Mouse (Mus musculus) cerebellum, adult 2 months (tissue): ENCODE results near the gene Ccn6. TPM values are rescaled to one million over a fixed set of nuclear protein-coding genes. Genes with fewer than 3 reads are reported as not detected.

Experiments
- DNase-seq, 2 experiments: peaks; one replicate each; pipeline ENCODE4 v3.0.0; 2021
- H3K27ac ChIP-seq: fragments of 200-500 bp; 2 replicates; pipeline ENCODE4 v1.5.1; 2012; ENCODE audit warnings: low read length, control low read depth, inconsistent platforms; ENCODE audit not compliant: insufficient read depth
- H3K27me3 ChIP-seq: fragments of 200-500 bp; 2 replicates; pipeline ENCODE4 v1.6.1; 2012; ENCODE audit warnings: inconsistent platforms, mild to moderate bottlenecking, low read length, moderate library complexity; ENCODE audit not compliant: control insufficient read depth, insufficient read depth
- H3K4me1 ChIP-seq: fragments of 200-500 bp; 2 replicates; pipeline ENCODE4 v1.6.1; 2011; ENCODE audit warnings: low read length; ENCODE audit not compliant: control insufficient read depth, insufficient read depth
- H3K4me3 ChIP-seq: fragments of 200-500 bp; replicated peaks from 2 replicates; pipeline ENCODE3; 2011; ENCODE audit warnings: mild to moderate bottlenecking, low read depth, low read length, control low read depth; ENCODE audit not compliant: insufficient read depth
- CTCF ChIP-seq: fragments of 200-500 bp; IDR thresholded peaks from 2 replicates; pipeline ENCODE4 v1.5.1; 2011; ENCODE audit warnings: low read depth, mild to moderate bottlenecking, control low read depth, low read length, moderate library complexity, borderline replicate concordance; ENCODE audit not compliant: insufficient read depth
- POLR2A ChIP-seq: fragments of 200-500 bp; IDR thresholded peaks from 2 replicates; pipeline ENCODE4 v1.6.1; 2011; ENCODE audit warnings: low read length, control low read depth, borderline replicate concordance; ENCODE audit not compliant: insufficient read depth
- WGBS: fragments of 180-500 bp; shearing (Covaris S2); methylation state at CpG from one replicate; pipeline ENCODE4 v1.1.7; 2018; 5-methylcytosine and 5-hydroxymethylcytosine counted together
- polyA plus RNA-seq: library from polyadenylated mRNA; depleted of rRNA; stranded (reverse); fragments of >200 nt; gene quantifications from 2 replicates; pipeline ENCODE4 v1.2.3, GENCODE M21; 2012; rRNA removed

The Ccn6 gene
- polyA plus RNA-seq, 1 experiment: 0.21 TPM

DNA sequence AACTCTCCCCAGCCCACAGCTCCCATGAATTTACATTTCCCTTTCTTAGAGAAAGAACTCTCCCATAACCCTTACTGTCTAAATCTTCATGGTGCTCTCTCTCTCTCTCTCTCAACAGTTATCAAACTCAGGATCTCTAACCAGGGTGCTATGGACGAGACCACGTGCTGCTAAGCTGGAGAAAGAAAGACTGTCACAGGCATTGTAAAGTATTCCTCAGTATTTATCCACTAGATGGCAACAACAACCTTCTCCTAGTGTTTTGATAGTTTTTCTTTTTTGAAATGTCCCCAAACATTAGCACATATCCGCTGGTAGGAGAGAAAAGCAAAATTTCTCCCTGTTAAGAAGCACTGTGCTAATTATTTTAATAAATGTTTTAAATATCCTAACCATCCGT lies 42.2 kb downstream of the Ccn6 start:
- TF ChIP-seq CTCF (no peak), POLR2A (no peak)
- DNase-seq: no peak
- Histone ChIP-seq H3K27me3 (no peaks in the 10 kb centered on the region), H3K4me1 (no peaks in the 10 kb centered on the region), H3K27ac (no peak overlapping the region), H3K4me3 (no peak overlapping the region)
- WGBS: 33% methylated on average over 4 of the region's 4 CpGs

DNA sequence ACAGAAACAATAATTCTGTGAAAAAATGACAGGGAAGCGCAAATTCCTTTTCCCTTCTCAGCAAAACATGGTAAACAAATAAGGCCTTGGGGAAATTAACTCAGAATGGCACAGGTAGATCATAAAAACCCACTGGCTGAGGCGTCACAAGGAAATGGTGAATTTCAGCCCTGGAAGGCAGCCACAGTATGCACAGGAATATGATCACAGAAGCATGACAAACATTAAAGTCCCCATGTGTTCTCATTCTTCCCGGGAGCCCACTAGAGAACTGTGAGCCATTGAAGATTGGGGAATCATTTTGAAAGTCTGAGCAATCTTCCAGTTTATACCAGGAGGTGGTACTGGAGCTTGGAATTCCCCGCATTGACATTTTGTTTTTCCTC lies 54.1 kb downstream of the Ccn6 start:
- Histone ChIP-seq H3K4me3 (no peak overlapping the region), H3K27me3 (no peaks in the 10 kb centered on the region), H3K4me1 (no peaks in the 10 kb centered on the region), H3K27ac (no peak overlapping the region)
- no peak for TF ChIP-seq POLR2A
- 50% methylated on average over 4 of the region's 4 CpGs for WGBS
- no peak for DNase-seq

DNA sequence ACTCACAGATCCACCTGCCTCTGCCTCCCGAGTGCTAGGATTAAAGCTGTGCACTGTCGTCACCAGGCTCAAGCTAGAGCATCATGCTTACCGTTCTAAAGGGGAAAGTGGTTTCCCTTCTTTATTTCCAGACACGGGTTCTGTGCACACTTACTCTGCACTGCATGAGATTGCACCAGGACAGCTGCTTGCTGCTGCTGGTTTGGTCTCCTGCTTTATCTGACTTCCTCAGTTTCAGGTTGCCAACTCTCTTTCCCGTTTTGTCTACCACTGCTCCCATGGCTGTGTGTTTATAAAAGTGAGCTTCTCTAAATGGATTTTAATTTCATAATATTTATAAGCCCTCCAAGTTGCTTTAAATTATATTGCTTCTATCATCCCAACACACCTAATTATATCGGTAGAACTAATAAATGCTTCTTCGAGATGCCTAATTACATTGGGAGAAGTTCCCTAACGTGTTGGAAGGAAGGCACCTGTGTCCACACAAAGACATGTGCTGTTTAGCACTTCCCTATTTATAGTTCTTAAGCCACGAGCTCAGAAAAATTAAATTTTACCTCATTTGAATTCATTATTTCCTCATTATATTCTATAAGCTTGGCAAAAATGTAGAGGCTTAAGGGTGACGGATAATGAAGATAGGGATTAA lies 54.6 kb downstream of the Ccn6 start:
- no peak for TF ChIP-seq CTCF
- no peak for TF ChIP-seq POLR2A

GRCm38 (mm10) chr10:39106935-39107334 lies 56.7 kb downstream of the Ccn6 start:
- TF ChIP-seq POLR2A: no peak
- TF ChIP-seq CTCF: no peak
- 58% methylated on average over 4 of the region's 4 CpGs for WGBS
- DNase-seq: no peak
- H3K27me3 ChIP-seq: no peaks in the 10 kb centered on the region
- no peak overlapping the region for H3K27ac ChIP-seq
- no peak overlapping the region for H3K4me3 ChIP-seq
- no peaks in the 10 kb centered on the region for H3K4me1 ChIP-seq

More for the DNA sequence above, 54.6 kb downstream of the Ccn6 start:
- WGBS: 76% methylated on average over 10 of the region's 10 CpGs
- DNase-seq: no peak
- H3K4me3 ChIP-seq: no peak overlapping the region
- no peaks in the 10 kb centered on the region for H3K4me1 ChIP-seq
- no peak overlapping the region for H3K27ac ChIP-seq
- H3K27me3 ChIP-seq: no peaks in the 10 kb centered on the region

DNA sequence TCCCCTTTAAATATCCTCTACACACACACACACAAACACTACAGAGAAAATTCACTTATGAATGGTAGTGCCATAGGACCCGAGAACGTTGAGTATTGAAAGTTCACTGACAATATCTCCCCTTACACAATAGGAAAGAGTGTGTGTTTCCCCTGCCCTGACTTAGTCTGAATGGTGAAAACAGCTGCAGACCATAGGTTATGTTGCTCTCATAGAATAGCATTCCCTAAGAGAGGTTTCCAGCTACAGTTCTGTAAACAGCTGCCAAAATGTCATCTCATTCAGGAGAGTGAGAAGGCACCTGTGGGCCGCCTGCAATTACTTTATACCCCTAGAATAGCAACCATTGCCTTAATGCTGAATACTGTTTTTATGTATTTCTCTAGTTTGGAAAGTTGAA lies 57.2 kb downstream of the Ccn6 start:
- no peaks in the 10 kb centered on the region for H3K4me1 ChIP-seq
- TF ChIP-seq CTCF: no peak
- TF ChIP-seq POLR2A: no peak
- 57% methylated on average over 3 of the region's 3 CpGs for WGBS
- no peak overlapping the region for H3K4me3 ChIP-seq
- H3K27me3 ChIP-seq: no peaks in the 10 kb centered on the region
- DNase-seq: no peak
- H3K27ac ChIP-seq: no peak overlapping the region

GRCm38 (mm10) chr10:39104803-39105449 lies 58.7 kb downstream of the Ccn6 start:
- Histone ChIP-seq H3K4me1 (no peaks in the 10 kb centered on the region), H3K27ac (no peak overlapping the region), H3K4me3 (no peak overlapping the region), H3K27me3 (no peaks in the 10 kb centered on the region)
- TF ChIP-seq CTCF (no peak), POLR2A (no peak)
- no peak for DNase-seq
- 89% methylated on average over 8 of the region's 8 CpGs for WGBS

Other genes starting within 250 kb of the Ccn6 start
- 2.1 and 3.2 TPM in 2 replicates for gene Lama4, start 198.3 kb downstream of the Ccn6 start, polyA plus RNA-seq
- 18.7 and 18.9 TPM in 2 replicates for gene Fam229b, start 29.9 kb downstream of the Ccn6 start, polyA plus RNA-seq
- 6.6 and 7.3 TPM in 2 replicates for gene Tube1, start 29.8 kb downstream of the Ccn6 start, polyA plus RNA-seq
- 104 and 107 TPM in 2 replicates for gene Fyn, start 205.1 kb upstream of the Ccn6 start, polyA plus RNA-seq